Mouse (Mus musculus) urinary bladder, postnatal 10 days (tissue): ENCODE data around the gene Cacna1i.
A peak's percentile ranks its signal among the peaks of the same experiment; 100 is the strongest.

ENCODE experiments used
- DNase-seq: peaks from one replicate; pipeline ENCODE4 v3.0.0; 2022; ENCODE audit warnings: low spot score

Gene Cacna1i

GRCm38 (mm10) chr15:80286851-80287415, at the start of gene Cacna1i:
Cacna1i (plus strand) TSS chr15:80287238.
- DNase-seq, result no peak

GRCm38 (mm10) chr15:80248135-80248534, 38.9 kb upstream of the Cacna1i start:
- DNase-seq, result no peak

GRCm38 (mm10) chr15:80248596-80248995, 38.4 kb upstream of the Cacna1i start:
- no peak for DNase-seq

- no peak for DNase-seq
Observed at GRCm38 (mm10) chr15:80249672-80250071, 37.4 kb upstream of the Cacna1i start.

DNA sequence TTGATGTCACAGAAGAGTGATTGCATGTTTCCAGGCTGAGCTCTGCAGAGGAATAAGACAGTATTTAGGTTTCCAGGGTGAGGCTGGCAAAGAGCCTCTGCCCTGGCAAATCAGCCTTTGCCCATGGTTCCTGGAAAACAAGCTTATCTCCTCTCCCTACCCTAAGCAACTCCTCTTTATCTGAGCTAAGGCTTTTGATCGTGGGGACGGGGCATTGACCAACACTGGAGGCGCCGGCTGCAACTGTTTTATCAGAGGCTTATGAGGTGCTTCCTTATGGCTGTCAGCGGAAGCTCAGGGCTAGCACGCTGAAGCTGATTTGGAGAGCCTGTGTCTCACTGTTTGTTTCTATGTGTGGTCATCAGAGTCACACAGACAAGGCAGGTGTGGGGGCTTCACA, 36.5 kb upstream of the Cacna1i start:
- DNase-seq, result no peak

DNA sequence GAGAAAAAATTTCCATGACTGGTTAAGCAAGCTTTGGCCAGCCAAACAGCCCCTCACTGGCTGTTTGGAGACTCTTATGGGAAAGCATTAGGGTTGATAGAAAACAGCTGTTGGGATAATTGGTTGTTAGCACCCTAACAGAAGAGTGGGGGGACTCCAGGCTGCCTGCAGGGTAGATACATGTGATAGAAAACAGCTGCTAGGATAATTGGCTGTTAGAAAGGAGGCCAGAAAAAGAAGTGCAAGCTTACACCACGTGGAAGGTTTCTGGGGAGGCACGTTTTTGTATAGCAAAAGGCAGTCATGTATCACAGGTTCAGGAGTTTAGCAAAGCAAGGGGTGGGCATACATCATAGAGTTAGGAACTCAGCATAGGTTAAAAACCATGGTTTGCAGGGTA, 33.5 kb upstream of the Cacna1i start:
- DNase-seq, result no peak

DNA sequence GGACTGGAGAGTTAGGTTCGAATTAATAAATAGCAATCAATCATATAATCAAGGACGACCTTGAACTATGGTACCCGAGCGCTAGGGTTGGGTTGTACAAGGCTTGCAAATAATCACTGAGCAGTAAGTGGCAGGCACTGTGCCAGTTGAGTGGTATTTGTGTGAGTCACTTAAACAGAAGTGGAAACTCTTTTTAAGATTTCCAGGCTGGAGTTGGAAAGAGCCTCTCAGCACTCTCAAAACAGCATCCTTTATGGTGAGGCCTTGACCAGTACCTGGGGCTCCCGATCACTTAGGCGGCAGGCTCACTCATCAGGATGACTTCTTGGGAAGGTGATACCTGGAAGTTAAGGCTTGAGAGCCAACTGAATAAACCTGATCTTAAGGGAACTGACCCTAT, 32.8 kb upstream of the Cacna1i start:
- no peak for DNase-seq

GRCm38 (mm10) chr15:80254847-80255645, 32.0 kb upstream of the Cacna1i start, which contains the start of gene Atf4:
Atf4 (plus strand) TSS chr15:80255184.
- DNase-seq, result peak; percentile 95

DNA sequence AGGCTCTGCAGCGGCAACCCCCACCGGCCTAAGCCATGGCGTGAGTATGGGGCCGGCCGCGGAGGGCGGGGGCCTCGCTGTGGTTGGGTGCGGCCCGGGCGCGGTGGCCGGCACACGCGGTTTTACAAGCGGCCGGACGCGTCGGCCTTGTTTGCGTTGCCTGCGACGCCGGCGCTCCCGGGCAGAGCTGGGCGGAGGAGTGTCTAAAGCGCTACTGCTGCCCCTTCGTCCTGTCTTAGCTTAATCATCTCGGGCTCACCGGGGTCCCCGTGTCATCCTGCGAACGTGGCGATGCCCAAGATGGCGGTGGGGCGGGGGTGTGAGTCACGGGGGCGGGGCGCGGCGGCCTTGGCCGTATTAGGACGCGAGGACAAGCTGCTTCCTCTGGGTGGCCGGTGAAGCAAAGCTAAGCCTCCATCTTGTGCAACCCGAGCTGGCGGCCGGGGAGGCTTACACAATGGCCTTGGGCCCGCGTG, 31.4 kb upstream of the Cacna1i start:
- DNase-seq, result peak; percentile 63

- DNase-seq, result no peak
Observed at GRCm38 (mm10) chr15:80256242-80256641, 30.8 kb upstream of the Cacna1i start.

DNA sequence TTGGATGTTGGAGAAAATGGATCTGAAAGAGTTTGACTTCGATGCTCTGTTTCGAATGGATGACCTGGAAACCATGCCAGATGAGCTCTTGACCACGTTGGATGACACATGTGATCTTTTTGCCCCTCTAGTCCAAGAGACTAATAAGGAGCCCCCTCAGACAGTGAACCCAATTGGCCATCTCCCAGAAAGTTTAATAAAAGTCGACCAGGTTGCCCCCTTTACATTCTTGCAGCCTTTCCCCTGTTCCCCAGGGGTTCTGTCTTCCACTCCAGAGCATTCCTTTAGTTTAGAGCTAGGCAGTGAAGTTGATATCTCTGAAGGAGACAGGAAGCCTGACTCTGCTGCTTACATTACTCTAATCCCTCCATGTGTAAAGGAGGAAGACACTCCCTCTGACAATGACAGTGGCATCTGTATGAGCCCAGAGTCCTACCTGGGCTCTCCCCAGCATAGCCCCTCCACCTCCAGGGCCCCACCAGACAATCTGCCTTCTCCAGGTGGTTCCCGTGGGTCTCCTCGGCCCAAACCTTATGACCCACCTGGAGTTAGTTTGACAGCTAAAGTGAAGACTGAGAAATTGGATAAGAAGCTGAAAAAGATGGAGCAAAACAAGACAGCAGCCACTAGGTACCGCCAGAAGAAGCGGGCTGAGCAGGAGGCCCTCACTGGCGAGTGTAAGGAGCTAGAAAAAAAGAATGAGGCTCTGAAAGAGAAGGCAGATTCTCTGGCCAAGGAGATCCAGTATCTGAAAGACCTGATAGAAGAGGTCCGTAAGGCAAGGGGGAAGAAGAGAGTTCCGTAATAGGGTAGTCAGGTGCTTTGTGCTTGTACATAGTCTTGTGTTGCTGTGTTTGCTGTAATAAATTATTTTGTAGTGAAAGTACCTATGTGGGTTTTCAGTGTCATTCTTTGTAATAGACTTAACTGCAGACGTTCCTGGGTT, 30.1 kb upstream of the Cacna1i start:
- DNase-seq, result no peak

- no peak for DNase-seq
Observed at GRCm38 (mm10) chr15:80257602-80258239, 29.3 kb upstream of the Cacna1i start.

GRCm38 (mm10) chr15:80258240-80259170, 28.5 kb upstream of the Cacna1i start:
- DNase-seq, result no peak

DNA sequence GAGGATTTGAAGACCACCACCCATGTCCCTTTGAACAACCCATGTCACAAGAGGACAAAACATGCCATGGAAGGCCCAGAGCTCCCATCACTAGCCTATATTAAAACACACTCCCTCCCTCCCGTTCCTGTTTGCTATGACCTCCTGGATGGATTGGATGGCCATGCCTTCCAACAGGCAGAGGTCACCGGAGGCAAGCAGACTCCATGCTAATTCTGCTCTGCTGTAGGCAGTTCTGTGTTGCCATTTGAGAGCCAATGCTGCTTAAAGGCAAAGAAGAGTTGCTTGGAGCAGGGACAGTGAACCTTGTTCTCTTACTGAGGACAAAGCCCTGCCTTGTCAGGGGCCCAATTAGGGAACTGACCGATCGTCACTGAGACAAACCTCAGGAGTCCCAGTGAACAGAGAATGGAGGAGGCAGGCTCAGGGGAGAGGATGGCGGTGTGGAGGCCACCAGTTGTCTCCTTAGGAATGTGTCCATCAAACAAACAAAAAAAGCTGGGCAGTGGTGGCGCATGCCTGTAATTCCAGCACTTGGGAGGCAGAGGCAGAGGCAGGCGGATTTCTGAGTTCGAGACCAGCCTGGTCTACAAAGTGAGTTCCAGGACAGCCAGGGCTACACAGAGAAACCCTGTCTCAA, 27.5 kb upstream of the Cacna1i start:
- DNase-seq, result no peak

DNA sequence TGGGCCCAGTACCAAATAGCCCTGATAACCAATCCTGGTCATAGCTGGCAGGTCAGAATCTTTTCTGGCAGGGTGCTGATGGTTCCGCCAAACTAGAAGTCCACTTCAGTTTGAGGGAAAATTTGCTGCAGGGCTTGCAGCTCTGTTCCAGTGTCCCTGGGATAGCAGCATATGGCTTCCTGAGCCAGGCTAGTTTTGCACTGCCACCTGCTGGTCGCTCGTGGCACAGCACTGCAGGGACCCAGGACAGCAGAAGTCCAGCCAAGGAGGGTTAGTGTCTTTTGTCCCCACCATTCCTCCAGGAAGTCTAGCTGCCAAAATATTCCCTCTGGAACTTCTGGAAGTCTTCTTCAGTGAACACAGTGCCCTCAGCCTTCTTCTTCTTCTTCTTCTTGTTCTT, 26.4 kb upstream of the Cacna1i start:
- DNase-seq, result peak; percentile 51

GRCm38 (mm10) chr15:80261100-80261499, 25.9 kb upstream of the Cacna1i start:
- DNase-seq, result no peak

DNA sequence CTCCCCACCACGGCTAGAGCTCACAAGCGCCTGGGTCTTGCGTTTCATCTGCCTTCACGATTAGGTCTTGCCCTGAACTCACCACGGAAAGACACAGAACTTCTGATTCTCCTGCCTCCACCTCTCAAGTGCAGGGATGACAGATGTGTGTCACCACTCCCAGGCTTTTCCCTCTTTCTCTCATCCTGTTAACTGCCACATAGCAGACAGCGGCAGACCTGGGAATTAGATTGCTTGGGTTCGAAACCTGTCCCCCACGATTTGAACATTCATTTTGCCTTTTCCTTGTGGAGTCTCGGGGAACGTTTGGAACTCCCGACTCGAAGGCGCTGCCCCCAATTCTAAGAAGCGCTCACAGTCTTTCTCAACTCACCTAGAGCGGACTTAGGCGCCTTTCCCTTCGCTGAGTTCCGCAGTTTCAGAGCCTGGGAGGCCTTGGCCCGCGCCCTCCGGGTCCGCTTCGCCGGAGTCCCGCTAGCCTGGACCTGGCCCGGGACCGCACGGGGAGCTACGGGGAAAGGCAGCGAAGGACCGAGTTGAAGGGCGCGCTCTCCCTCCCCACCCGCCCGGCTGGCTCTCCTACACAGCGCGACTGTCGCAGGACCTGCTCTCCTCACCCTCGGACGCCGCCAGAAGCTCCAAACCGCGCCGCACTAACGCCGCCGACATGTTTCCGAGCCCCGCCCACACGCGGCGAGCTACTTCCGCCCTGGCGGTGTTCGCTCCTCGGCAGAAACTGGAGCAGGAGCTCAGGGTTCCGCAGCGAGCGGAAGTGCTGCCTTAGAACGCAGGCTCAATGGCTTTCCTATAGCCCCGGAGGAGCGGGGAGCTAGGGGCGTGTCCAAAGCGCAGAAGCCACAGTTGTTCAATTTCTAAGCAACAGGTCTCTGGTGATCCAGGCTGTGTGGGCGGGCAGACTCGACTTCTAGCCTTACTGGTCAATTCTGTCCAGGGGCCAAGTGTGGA, 23.1 kb upstream of the Cacna1i start, which contains the start of gene Rps19bp1:
Gene Rps19bp1, minus strand, starts transcription at position 706 of the 966 bp plus-strand sequence.
- DNase-seq, result no peak

DNA sequence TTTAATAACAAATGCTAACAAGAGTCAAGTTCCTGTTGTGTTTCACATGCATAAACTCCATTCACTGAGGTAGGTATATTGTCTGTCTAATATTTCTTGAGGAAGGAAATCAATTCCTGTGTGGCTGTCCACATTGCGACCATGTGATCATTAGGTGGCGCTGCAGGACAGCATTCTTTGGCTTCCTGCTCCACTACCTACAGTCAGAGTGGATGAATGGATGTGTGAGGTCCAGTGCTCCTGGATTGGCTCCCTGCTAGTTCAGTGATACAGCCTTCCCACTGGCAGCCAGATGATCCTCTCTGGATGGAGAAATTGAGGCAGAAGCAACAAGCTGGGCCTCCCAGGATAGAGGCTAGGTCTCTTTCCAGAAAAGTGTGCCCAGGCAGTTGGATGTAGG, 20.8 kb upstream of the Cacna1i start:
- no peak for DNase-seq

DNA sequence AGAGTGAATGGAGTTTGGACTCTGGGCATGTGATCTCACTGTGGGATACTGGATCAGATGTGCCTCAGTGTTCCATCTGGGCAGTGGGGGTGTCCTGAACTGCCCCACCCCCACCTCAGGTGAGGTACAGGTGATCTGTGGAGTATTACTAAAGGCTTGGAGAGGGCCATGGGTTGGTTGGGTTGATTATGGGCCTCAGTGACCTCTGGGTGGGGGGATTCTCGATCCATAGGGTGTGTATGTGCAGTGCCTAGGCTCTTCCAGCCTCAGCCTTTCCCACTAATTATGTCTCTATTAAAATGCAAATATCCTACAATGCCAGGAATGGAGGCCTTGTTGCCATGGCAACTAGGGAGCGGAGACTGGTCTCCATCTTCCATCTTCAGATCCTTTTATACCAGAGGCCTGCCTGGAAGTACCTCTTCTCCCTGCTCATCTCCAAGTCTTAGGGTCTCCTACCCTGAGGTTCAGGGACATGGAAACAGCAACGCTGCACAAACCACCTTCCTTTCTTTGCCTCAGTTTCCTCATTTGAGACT, 15.1 kb upstream of the Cacna1i start:
- DNase-seq, result no peak
